Mouse (Mus musculus) gastrocnemius, postnatal 14 days (tissue): Measurements from ENCODE around the gene Ssbp1. TPM values are rescaled to one million over a fixed set of nuclear protein-coding genes. Genes with fewer than 3 reads are reported as not detected.

Source experiments
- DNase-seq: peaks from one replicate; pipeline ENCODE4 v3.0.0; 2021; ENCODE audit warnings: mixed read lengths
- intact Hi-C: fragments of 180-260 bp; cut with DNase I; formaldehyde crosslinking; loops from one replicate; pipeline ENCODE4 v1.15.1; 2025; ENCODE audit warnings: low total_unique reads
- total RNA-seq, 2 experiments: library from RNA; stranded (reverse); gene quantifications; 2 replicates each; pipeline ENCODE4 v1.2.3; 2021

The Ssbp1 gene
- total RNA-seq, 2 experiments from 2014 or later, result 26.4 to 28.9 TPM

GRCm38 (mm10) chr6:40443281-40443928 lies 27.7 kb upstream of the Ssbp1 start:
- intact Hi-C loops, result no loop called here
- DNase-seq, result no peak

GRCm38 (mm10) chr6:40448626-40449025 lies 22.5 kb upstream of the Ssbp1 start:
- intact Hi-C loops, result no loop called here

GRCm38 (mm10) chr6:40454436-40455041 lies 16.6 kb upstream of the Ssbp1 start:
- intact Hi-C loops, result no loop called here

More at GRCm38 (mm10) chr6:40448626-40449025, 22.5 kb upstream of the Ssbp1 start:
- no peak for DNase-seq

GRCm38 (mm10) chr6:40465710-40466109 lies 5.4 kb upstream of the Ssbp1 start:
- intact Hi-C loops, result no loop called here

More at GRCm38 (mm10) chr6:40454436-40455041, 16.6 kb upstream of the Ssbp1 start:
- no peak for DNase-seq

GRCm38 (mm10) chr6:40471720-40472010 lies 513 bp downstream of the Ssbp1 start:
- intact Hi-C loops, result loop anchor here (5.0 kb wide), 1 partner anchor 144 kb away; the partner anchor contains the start of gene Agk
- no peak for DNase-seq

More at GRCm38 (mm10) chr6:40465710-40466109, 5.4 kb upstream of the Ssbp1 start:
- no peak for DNase-seq

GRCm38 (mm10) chr6:40476132-40476531 lies 5.0 kb downstream of the Ssbp1 start:
- intact Hi-C loops, result no loop called here
- DNase-seq, result no peak

- DNase-seq, result no peak
- intact Hi-C loops, result no loop called here
Measured at GRCm38 (mm10) chr6:40479705-40480104, 8.6 kb downstream of the Ssbp1 start.

- intact Hi-C loops, result no loop called here
- DNase-seq, result no peak
Measured at GRCm38 (mm10) chr6:40482318-40482717, 11.2 kb downstream of the Ssbp1 start.

GRCm38 (mm10) chr6:40490933-40491332 lies 19.8 kb downstream of the Ssbp1 start, which contains the start of gene Tas2r137:
Tas2r137 (plus strand) TSS chr6:40491233.
- intact Hi-C loops, result no loop called here
- DNase-seq, result no peak

GRCm38 (mm10) chr6:40493229-40493628 lies 22.1 kb downstream of the Ssbp1 start, which contains the start of gene Tas2r108:
Tas2r108 (plus strand) TSS chr6:40493529.
- no peak for DNase-seq
- intact Hi-C loops, result no loop called here

GRCm38 (mm10) chr6:40519408-40519807 lies 48.3 kb downstream of the Ssbp1 start, which contains the start of gene Prss37:
Prss37 (minus strand) TSS chr6:40519508.
- no peak for DNase-seq
- intact Hi-C loops, result no loop called here

Other genes starting within 250 kb of the Ssbp1 start
- 10 to 100 TPM; 10.2 to 10.3 TPM for gene Agk, start 146.2 kb upstream of the Ssbp1 start, total RNA-seq
- 1 to 10 TPM; 1.8 to 2.0 TPM for gene E330009J07Rik, start 35.2 kb upstream of the Ssbp1 start, total RNA-seq
- gene Wee2, start 32.3 kb upstream of the Ssbp1 start, total RNA-seq, result not detected
- not detected for gene Tas2r137, start 19.9 kb downstream of the Ssbp1 start, total RNA-seq
- gene Tas2r108, start 22.2 kb downstream of the Ssbp1 start, total RNA-seq, result not detected
- gene Prss37, start 48.2 kb downstream of the Ssbp1 start, total RNA-seq, result not detected
- gene Olfr461, start 83.7 kb downstream of the Ssbp1 start, total RNA-seq, result not detected
- gene Olfr460, start 98.1 kb downstream of the Ssbp1 start, total RNA-seq, result not detected
- under 1 TPM; 0.42 to 0.43 TPM for gene Clec5a, start 114.5 kb downstream of the Ssbp1 start, total RNA-seq
- gene Tas2r138, start 142.0 kb downstream of the Ssbp1 start, total RNA-seq, result not detected
- gene Mgam, start 157.5 kb downstream of the Ssbp1 start, total RNA-seq, result under 1 TPM; 0.47 to 0.49 TPM